Mouse (Mus musculus): ENCODE results near the gene Abraxas2.

GRCm38 (mm10) chr7:132888052-132888451 lies 29.0 kb downstream of the Abraxas2 start:
- TF ChIP-seq CTCF (IDR thresholded peaks at IDR 0.05; ENCODE audit: extremely low read depth, insufficient read depth, insufficient read length, insufficient replicate concordance), result no peak
- no peak for TF ChIP-seq POLR2A (IDR thresholded peaks at IDR 0.05; ENCODE audit: low read depth, low read length)

Data from spleen, adult 2 months (tissue).